In the genomic region with DNA sequence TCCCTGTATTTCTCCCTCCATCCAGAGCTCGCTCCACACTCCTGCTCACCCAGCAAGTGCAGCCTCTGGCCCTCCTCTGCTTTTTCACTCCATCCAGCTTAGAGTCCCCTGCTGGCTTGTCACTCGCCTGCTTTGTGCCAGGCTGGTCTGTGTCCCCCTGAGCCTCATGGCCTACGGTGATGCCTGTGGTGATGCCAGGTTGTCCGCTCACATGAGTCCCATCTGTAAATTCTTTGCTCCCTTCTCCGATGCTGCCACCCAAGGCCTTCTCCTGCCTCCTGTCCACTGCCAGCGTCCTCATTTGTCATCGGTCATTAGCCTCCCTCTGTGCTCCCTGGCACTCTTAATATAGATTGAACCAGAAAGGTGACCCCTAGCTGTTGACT, we compare ENCODE assay signal across 14 mouse cellular contexts. TPM values are rescaled to one million over a fixed set of nuclear protein-coding genes. Genes with fewer than 3 reads are reported as not detected.
DNase-seq lines count a peak whose midpoint lies in the region; ATAC-seq and TF ChIP-seq lines count a peak whose summit lies in the region.
"Had no signal": no experiment of that assay in that cellular context is flagged by ENCODE, and none has a peak within 500 bp of the region (broad histone marks: within the 10 kb centered on the region; RNA-seq: fewer than 3 reads in every experiment).

No protein-coding gene starts in this region.

- intact Hi-C loops in heart, postnatal 14 days (cut with DNase I) = loop anchor here (2.0 kb wide), 1 partner anchor 30 kb away; the partner anchor contains the start of gene Ppif

- H3K4me2 ChIP-seq in heart, embryonic 14.5 days (ENCODE audit: low read length) = no peak overlapping the region
- no peak overlapping the region for H3K4me2 ChIP-seq in hindbrain, postnatal 0 days (ENCODE audit: low read depth, low read length)
- no peak overlapping the region for H3K4me2 ChIP-seq in intestine, embryonic 15.5 days (replicated peaks)
- H3K4me2 ChIP-seq: liver, embryonic 12.5 days had no signal

- H3K9ac ChIP-seq in heart, embryonic 14.5 days (ENCODE audit: low read length) = 0 out of 2 replicates have a peak overlapping the region, but pooled peaks have one; percentile 41
- no peak overlapping the region for H3K9ac ChIP-seq in hindbrain, postnatal 0 days (replicated peaks; ENCODE audit: low read length)
- no peak overlapping the region for H3K9ac ChIP-seq in intestine, embryonic 15.5 days
- H3K9ac ChIP-seq: liver, embryonic 12.5 days had no signal

- 63% methylated on average over 7 of the region's 7 CpGs for WGBS in heart, embryonic 14.5 days
- WGBS in hindbrain, postnatal 0 days = 34% methylated on average over 7 of the region's 7 CpGs
- WGBS in intestine, embryonic 15.5 days = 84% methylated on average over 7 of the region's 7 CpGs

- no peaks in the 10 kb centered on the region for H3K27me3 ChIP-seq in heart, embryonic 14.5 days (ENCODE audit: control insufficient read depth, insufficient read depth, low read length)
- H3K27me3 ChIP-seq in hindbrain, postnatal 0 days (ENCODE audit: insufficient read depth, low read length) = no peaks in the 10 kb centered on the region
- H3K27me3 ChIP-seq in intestine, embryonic 15.5 days (replicated peaks) = no peaks in the 10 kb centered on the region
- H3K27me3 ChIP-seq: liver, embryonic 12.5 days had no signal

- no peaks in the 10 kb centered on the region for H3K9me3 ChIP-seq in heart, embryonic 14.5 days (ENCODE audit: control insufficient read depth, low read length)
- no peaks in the 10 kb centered on the region for H3K9me3 ChIP-seq in hindbrain, postnatal 0 days (ENCODE audit: low read length)
- H3K9me3 ChIP-seq in intestine, embryonic 15.5 days = no peaks in the 10 kb centered on the region
- H3K9me3 ChIP-seq: liver, embryonic 12.5 days had no signal

- TF ChIP-seq CTCF in bone marrow macrophage, adult 2 months (IDR thresholded peaks at IDR 0.05; ENCODE audit: low read depth, low read length) = no peak
- TF ChIP-seq CTCF in hindbrain, postnatal 0 days (IDR thresholded peaks at IDR 0.05; ENCODE audit: low read depth) = no peak

- peaks cover 28% of the 10 kb centered on the region for H3K4me1 ChIP-seq in bone marrow macrophage, adult 2 months (ENCODE audit: control insufficient read depth, insufficient read depth, low read length)
- peaks cover 16 to 39% of the 10 kb centered on the region in 2 experiments for H3K4me1 ChIP-seq in heart, embryonic 14.5 days (ENCODE audit: control insufficient read depth in 2 of 2, insufficient read depth in 2 of 2, low read length in 2 of 2)
- no peaks in the 10 kb centered on the region for H3K4me1 ChIP-seq in hindbrain, postnatal 0 days (ENCODE audit: insufficient read depth, low read length)
- H3K4me1 ChIP-seq in intestine, embryonic 15.5 days (replicated peaks) = no peaks in the 10 kb centered on the region

- H3K27ac ChIP-seq in bone marrow macrophage, adult 2 months (ENCODE audit: insufficient read depth, low read depth, low read length) = 0 out of 2 replicates have a peak overlapping the region, but pooled peaks have one; percentile 7
- peak overlapping the region; percentile 26 to 54; a peak in 2 of 4 replicates for H3K27ac ChIP-seq in heart, embryonic 14.5 days (replicated peaks in 1 of 2; ENCODE audit: control insufficient read depth in 1 of 2, insufficient read depth in 1 of 2, low read depth in 2 of 2, low read length in 2 of 2)
- peak overlapping the region; percentile 56 for H3K27ac ChIP-seq in hindbrain, postnatal 0 days
- H3K27ac ChIP-seq in intestine, embryonic 15.5 days = no peak overlapping the region
- H3K27ac ChIP-seq: liver, embryonic 12.5 days; macrophage had no signal

- ATAC-seq in heart, embryonic 14.5 days (ENCODE audit: insufficient number of reproducible peaks, insufficient read depth, low FRiP score, low read depth) = no peak
- no peak for ATAC-seq in hindbrain, postnatal 0 days
- ATAC-seq in intestine, embryonic 15.5 days = no peak
- ATAC-seq: liver, embryonic 12.5 days had no signal

- H3K4me3 ChIP-seq in bone marrow macrophage, adult 2 months (ENCODE audit: insufficient read depth, low read length) = no peak overlapping the region
- no peak overlapping the region for H3K4me3 ChIP-seq in heart, embryonic 14.5 days (ENCODE audit: control insufficient read depth in 1 of 2, insufficient read depth in 1 of 2, low read depth in 1 of 2, low read length in 2 of 2)
- H3K4me3 ChIP-seq in hindbrain, postnatal 0 days (ENCODE audit: low read length) = no peak overlapping the region
- no peak overlapping the region for H3K4me3 ChIP-seq in intestine, embryonic 15.5 days (replicated peaks)
- H3K4me3 ChIP-seq: liver, embryonic 12.5 days had no signal

- H3K36me3 ChIP-seq in heart, embryonic 14.5 days (ENCODE audit: control insufficient read depth, insufficient read depth, low read length) = peaks cover 68% of the 10 kb centered on the region
- H3K36me3 ChIP-seq in hindbrain, postnatal 0 days (ENCODE audit: insufficient read depth, low read length) = peaks cover 44% of the 10 kb centered on the region
- peaks cover 52% of the 10 kb centered on the region for H3K36me3 ChIP-seq in intestine, embryonic 15.5 days

- DNase-seq in heart, adult 18-20 months = peak; percentile 40 to 49
- no peak for DNase-seq in heart, postnatal 14 days
- peak; percentile 15 for DNase-seq in hindbrain, postnatal 0 days (ENCODE audit: low spot score)
- DNase-seq in spleen, adult 18-20 months = no peak
- DNase-seq in left cerebral cortex, adult 9 months (ENCODE audit: low spot score in 2 of 2) = no peak
- DNase-seq: adrenal gland, adult 8-10 months; kidney, postnatal 10 days; layer of hippocampus, postnatal 36 days; thymus, postnatal 14 days had no signal

- no peak for TF ChIP-seq POLR2A in bone marrow macrophage, adult 2 months (IDR thresholded peaks at IDR 0.05; ENCODE audit: borderline replicate concordance, low read depth, low read length)

RNA-seq across cellular contexts. Expression of gene Ppif, which starts 29.7 kb away (rescaled TPM):
- 100 to 1,000 TPM; 287 to 306 TPM for total RNA-seq in heart, adult 18-20 months (2021)
- 100 to 1,000 TPM; 238 to 261 TPM for total RNA-seq in heart, postnatal 14 days (2021)
- polyA plus RNA-seq in bone marrow macrophage, adult 2 months (2012; ENCODE audit: insufficient read depth, insufficient read length, missing spikeins) = 6.0 and 9.4 TPM in 2 replicates
- 99.2 and 105 TPM in 2 replicates for polyA plus RNA-seq in heart, embryonic 14.5 days (2014; fragmentation: Nextera tagmentation; extraction: Ambion mirVana)
- 55.3 and 55.4 TPM in 2 replicates for total RNA-seq in hindbrain, postnatal 0 days (2014; rRNA removed)
- 46.1 and 46.7 TPM in 2 replicates for polyA plus RNA-seq in hindbrain, postnatal 0 days (2015; fragmentation: Nextera tagmentation; extraction: Ambion mirVana)
- 89.9 and 90.5 TPM in 2 replicates for polyA plus RNA-seq in intestine, embryonic 15.5 days (2015; fragmentation: Nextera tagmentation; extraction: Ambion mirVana)

Comparison
In these comparisons a context has a peak if more than half of its experiments do, and no peak if none do; other contexts are left out.
1. DNase-seq: peak in heart, adult 18-20 months (2 of 2) and hindbrain, postnatal 0 days (single experiment); none in heart, postnatal 14 days (0 of 2), spleen, adult 18-20 months (0 of 2) and left cerebral cortex, adult 9 months (0 of 2).